Mouse (Mus musculus): ENCODE results near the gene Nfib.

DNA sequence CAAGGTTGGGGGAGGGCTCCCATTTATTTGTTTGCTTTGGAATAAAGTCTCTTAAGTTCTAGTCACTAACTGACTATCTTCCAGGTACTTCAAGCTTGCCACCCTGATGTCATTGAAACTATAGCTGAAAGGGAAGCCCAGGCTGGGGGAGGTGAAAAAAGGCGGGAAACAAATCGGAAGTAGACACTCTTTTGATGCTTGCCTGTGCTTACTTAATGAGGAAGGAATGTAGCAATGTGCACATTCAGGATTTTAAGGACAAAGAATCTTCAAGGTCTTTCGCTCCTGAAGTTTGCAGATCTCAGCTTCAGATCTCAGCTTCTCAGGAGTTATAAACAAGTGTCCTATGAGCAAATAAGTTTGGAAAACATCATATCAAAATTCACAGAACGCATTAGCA lies 95.9 kb downstream of the Nfib start:
- TF ChIP-seq MAX (IDR thresholded peaks at IDR 0.05; ENCODE audit: low read depth) = no peak
- TF ChIP-seq MYOD1 (IDR thresholded peaks at IDR 0.05; ENCODE audit: control insufficient read depth in 1 of 3, insufficient read length in 2 of 3, low read depth in 2 of 3) = no peak
- TF ChIP-seq E2F4 (IDR thresholded peaks at IDR 0.05; ENCODE audit: insufficient read depth) = no peak

Measured in myocyte (in vitro differentiated cells).